Mouse (Mus musculus): Measurements from ENCODE around the gene Pip4k2b. TPM values are rescaled to one million over a fixed set of nuclear protein-coding genes. Genes with fewer than 3 reads are reported as not detected.

Pip4k2b gene
- polyA plus RNA-seq, 1 experiment from 2014 or later, result 4.3 TPM

GRCm38 (mm10) chr11:97775808-97776496 is 31.4 kb upstream of the Pip4k2b start, which contains the start of gene 1700001P01Rik:
Gene 1700001P01Rik, minus strand, starts transcription at chr11:97775918.
- Histone ChIP-seq H3K27ac (no peak within 1 kb of the TSS), H3K4me3 (no peak within 1 kb of the TSS), H3K4me1 (replicated peaks) (peaks cover 17% of the 10 kb centered on the region), H3K27me3 (no peaks in the 10 kb centered on the region), H3K9ac (no peak within 1 kb of the TSS), H3K36me3 (peaks cover 58% of the 10 kb centered on the region), H3K4me2 (no peak within 1 kb of the TSS), H3K9me3 (no peaks in the 10 kb centered on the region)
- no peak for ATAC-seq (ENCODE audit: low FRiP score)
- 34% methylated on average over 17 of the region's 17 CpGs for WGBS

GRCm38 (mm10) chr11:97775186-97775585 is 30.7 kb upstream of the Pip4k2b start:
- H3K4me2 ChIP-seq, result no peak overlapping the region
- peaks cover 10% of the 10 kb centered on the region for H3K4me1 ChIP-seq (replicated peaks)
- no peaks in the 10 kb centered on the region for H3K9me3 ChIP-seq
- H3K27me3 ChIP-seq, result no peaks in the 10 kb centered on the region
- no peak overlapping the region for H3K9ac ChIP-seq
- ATAC-seq (ENCODE audit: low FRiP score), result no peak
- WGBS, result 75% methylated on average over 13 of the region's 13 CpGs
- H3K36me3 ChIP-seq, result peaks cover 51% of the 10 kb centered on the region
- no peak overlapping the region for H3K27ac ChIP-seq
- H3K4me3 ChIP-seq, result no peak overlapping the region

- WGBS, result 83% methylated on average over 14 of the region's 14 CpGs
- H3K36me3 ChIP-seq, result peaks cover 15% of the 10 kb centered on the region
- no peak overlapping the region for H3K9ac ChIP-seq
- H3K4me3 ChIP-seq, result no peak overlapping the region
- H3K27ac ChIP-seq, result no peak overlapping the region
- no peak overlapping the region for H3K4me2 ChIP-seq
- peaks cover 5% of the 10 kb centered on the region for H3K4me1 ChIP-seq (replicated peaks)
- no peak for ATAC-seq (ENCODE audit: low FRiP score)
- no peaks in the 10 kb centered on the region for H3K9me3 ChIP-seq
- H3K27me3 ChIP-seq, result no peaks in the 10 kb centered on the region
Measured at GRCm38 (mm10) chr11:97771410-97771809, 26.9 kb upstream of the Pip4k2b start.

- Histone ChIP-seq H3K9ac (no peak overlapping the region), H3K36me3 (0 out of 2 replicates have a peak, but pooled peaks cover 2% of the 10 kb centered on the region), H3K4me3 (no peak overlapping the region), H3K4me2 (no peak overlapping the region), H3K27me3 (no peaks in the 10 kb centered on the region), H3K27ac (no peak overlapping the region), H3K4me1 (replicated peaks) (peaks cover 16% of the 10 kb centered on the region), H3K9me3 (no peaks in the 10 kb centered on the region)
- WGBS, result 48% methylated on average over 2 of the region's 2 CpGs
- no peak for ATAC-seq (ENCODE audit: low FRiP score)
Measured at GRCm38 (mm10) chr11:97769704-97770103, 25.2 kb upstream of the Pip4k2b start.

- Histone ChIP-seq H3K27ac (peak within 1 kb of the TSS; percentile 92), H3K36me3 (peaks cover 28% of the 10 kb centered on the region), H3K27me3 (no peaks in the 10 kb centered on the region), H3K9me3 (no peaks in the 10 kb centered on the region), H3K4me3 (peak within 1 kb of the TSS; percentile 94), H3K9ac (peak within 1 kb of the TSS; percentile 94), H3K4me1 (replicated peaks) (peaks cover 22% of the 10 kb centered on the region), H3K4me2 (peak within 1 kb of the TSS; percentile 65)
- under 1% methylated on average over 38 of the region's 38 CpGs for WGBS
- ATAC-seq (ENCODE audit: low FRiP score), result peak; percentile 95
Measured at GRCm38 (mm10) chr11:97766154-97766881, 21.8 kb upstream of the Pip4k2b start, which contains the start of gene Cwc25. Gene Cwc25, minus strand, starts transcription at chr11:97766556.

- H3K27ac ChIP-seq, result no peak overlapping the region
- H3K4me1 ChIP-seq (replicated peaks), result peaks cover 17% of the 10 kb centered on the region
- no peak overlapping the region for H3K9ac ChIP-seq
- no peaks in the 10 kb centered on the region for H3K27me3 ChIP-seq
- H3K4me2 ChIP-seq, result no peak overlapping the region
- no peak overlapping the region for H3K4me3 ChIP-seq
- H3K36me3 ChIP-seq, result peaks cover 65% of the 10 kb centered on the region
- ATAC-seq (ENCODE audit: low FRiP score), result no peak
- H3K9me3 ChIP-seq, result no peaks in the 10 kb centered on the region
Measured at GRCm38 (mm10) chr11:97761638-97762037, 17.1 kb upstream of the Pip4k2b start.

- H3K27me3 ChIP-seq, result no peaks in the 10 kb centered on the region
- H3K4me1 ChIP-seq (replicated peaks), result no peaks in the 10 kb centered on the region
- H3K4me2 ChIP-seq, result no peak overlapping the region
- no peak overlapping the region for H3K9ac ChIP-seq
- ATAC-seq (ENCODE audit: low FRiP score), result no peak
- no peak overlapping the region for H3K4me3 ChIP-seq
- no peak overlapping the region for H3K27ac ChIP-seq
- peaks cover 84% of the 10 kb centered on the region for H3K36me3 ChIP-seq
- WGBS, result 89% methylated on average over 6 of the region's 6 CpGs
- no peaks in the 10 kb centered on the region for H3K9me3 ChIP-seq
Measured at GRCm38 (mm10) chr11:97758942-97759341, 14.4 kb upstream of the Pip4k2b start.

GRCm38 (mm10) chr11:97758125-97758524 is 13.6 kb upstream of the Pip4k2b start:
- Histone ChIP-seq H3K36me3 (peaks cover 86% of the 10 kb centered on the region), H3K9ac (no peak overlapping the region), H3K4me1 (replicated peaks) (no peaks in the 10 kb centered on the region), H3K9me3 (no peaks in the 10 kb centered on the region), H3K4me2 (no peak overlapping the region), H3K4me3 (no peak overlapping the region), H3K27me3 (no peaks in the 10 kb centered on the region), H3K27ac (no peak overlapping the region)
- 96% methylated on average over 1 of the region's 1 CpGs for WGBS
- no peak for ATAC-seq (ENCODE audit: low FRiP score)

- Histone ChIP-seq H3K4me3 (no peak overlapping the region), H3K4me2 (no peak overlapping the region), H3K9ac (no peak overlapping the region), H3K4me1 (replicated peaks) (no peaks in the 10 kb centered on the region), H3K36me3 (peaks cover 90% of the 10 kb centered on the region), H3K9me3 (no peaks in the 10 kb centered on the region), H3K27ac (no peak overlapping the region), H3K27me3 (no peaks in the 10 kb centered on the region)
- 97% methylated on average over 8 of the region's 8 CpGs for WGBS
- ATAC-seq (ENCODE audit: low FRiP score), result no peak
Measured at GRCm38 (mm10) chr11:97753277-97753676, 8.8 kb upstream of the Pip4k2b start.

GRCm38 (mm10) chr11:97748496-97748895 is 4.0 kb upstream of the Pip4k2b start:
- 97% methylated on average over 5 of the region's 5 CpGs for WGBS
- Histone ChIP-seq H3K27me3 (no peaks in the 10 kb centered on the region), H3K27ac (no peak overlapping the region), H3K9ac (no peak overlapping the region), H3K4me1 (replicated peaks) (peaks cover 6% of the 10 kb centered on the region), H3K9me3 (no peaks in the 10 kb centered on the region), H3K4me2 (no peak overlapping the region), H3K4me3 (no peak overlapping the region), H3K36me3 (peaks cover 73% of the 10 kb centered on the region)
- ATAC-seq (ENCODE audit: low FRiP score), result no peak

- WGBS, result 88% methylated on average over 8 of the region's 8 CpGs
- Histone ChIP-seq H3K4me1 (replicated peaks) (peaks cover 13% of the 10 kb centered on the region), H3K36me3 (peaks cover 65% of the 10 kb centered on the region), H3K4me3 (no peak overlapping the region), H3K9ac (no peak overlapping the region), H3K27me3 (no peaks in the 10 kb centered on the region), H3K27ac (no peak overlapping the region), H3K4me2 (no peak overlapping the region), H3K9me3 (no peaks in the 10 kb centered on the region)
- no peak for ATAC-seq (ENCODE audit: low FRiP score)
Measured at GRCm38 (mm10) chr11:97747773-97748172, 3.3 kb upstream of the Pip4k2b start.

- Histone ChIP-seq H3K4me1 (replicated peaks) (peaks cover 32% of the 10 kb centered on the region), H3K4me3 (peak overlapping the region; percentile 78), H3K36me3 (peaks cover 43% of the 10 kb centered on the region), H3K9me3 (no peaks in the 10 kb centered on the region), H3K27ac (peak overlapping the region; percentile 99; the same call in 1 of the 2 replicates), H3K27me3 (no peaks in the 10 kb centered on the region), H3K4me2 (peak overlapping the region; percentile 79), H3K9ac (no peak overlapping the region)
- 12% methylated on average over 13 of the region's 13 CpGs for WGBS
- ATAC-seq (ENCODE audit: low FRiP score), result peak; percentile 18; the same call in 1 of the 2 replicates
Measured at GRCm38 (mm10) chr11:97745331-97745721, 822 bp upstream of the Pip4k2b start.
